Mouse (Mus musculus) lung, embryonic 14.5 days (tissue): ENCODE data around the gene Fut2. TPM values are rescaled to one million over a fixed set of nuclear protein-coding genes. Genes with fewer than 3 reads are reported as not detected.

Experiments
- ATAC-seq: fragments of 200-750 bp; cut with Nextera tagmentation; 2 replicates; pipeline ENCODE4 v1.8.0; 2017; ENCODE audit warnings: mild to moderate bottlenecking, moderate TSS enrichment, moderate library complexity; ENCODE audit not compliant: insufficient read depth
- DNase-seq: peaks from one replicate; pipeline ENCODE4 v3.0.0-alpha.2; 2015
- H3K27ac ChIP-seq: fragments of 300-500 bp; sonication (generic); 2 replicates; pipeline ENCODE4 v1.5.1; 2014; ENCODE audit warnings: low read depth, mild to moderate bottlenecking, moderate library complexity
- H3K27me3 ChIP-seq: fragments of 300-500 bp; sonication (generic); 2 replicates; pipeline ENCODE4 v1.6.1; 2014; ENCODE audit warnings: low read length, control low read depth; ENCODE audit not compliant: insufficient read depth
- H3K36me3 ChIP-seq: fragments of 300-500 bp; sonication (generic); 2 replicates; pipeline ENCODE4 v1.6.1; 2014; ENCODE audit warnings: control low read depth; ENCODE audit not compliant: insufficient read depth
- H3K4me1 ChIP-seq: fragments of 300-500 bp; sonication (generic); 2 replicates; pipeline ENCODE4 v1.6.1; 2014; ENCODE audit warnings: antibody characterized with exemption, control low read depth; ENCODE audit not compliant: insufficient read depth
- H3K4me2 ChIP-seq: fragments of 300-500 bp; sonication (generic); 2 replicates; pipeline ENCODE4 v1.6.1; 2014; ENCODE audit warnings: mild to moderate bottlenecking
- H3K4me3 ChIP-seq: fragments of 300-500 bp; sonication (generic); 2 replicates; pipeline ENCODE4 v1.5.1; 2014; ENCODE audit warnings: low read depth, low read length
- H3K9ac ChIP-seq: fragments of 300-500 bp; sonication (generic); 2 replicates; pipeline ENCODE4 v1.6.1; 2014
- H3K9me3 ChIP-seq: fragments of 300-500 bp; sonication (generic); 2 replicates; pipeline ENCODE4 v1.6.1; 2016; ENCODE audit warnings: low read depth, low read length, control low read depth
- CTCF ChIP-seq: IDR thresholded peaks from 2 replicates; pipeline ENCODE4 v1.5.1; 2016; ENCODE audit warnings: antibody characterized with exemption, low read depth
- WGBS: fragments of 180-500 bp; shearing (Covaris S2); extraction: QIAGEN DNeasy Blood & Tissue Kit; methylation state at CpG from one replicate; pipeline ENCODE4 v1.1.7; 2014; 5-methylcytosine and 5-hydroxymethylcytosine counted together
- polyA plus RNA-seq: library from polyadenylated mRNA; unstranded; fragments of >200 nt; fragmentation: Nextera tagmentation; extraction: Ambion mirVana; gene quantifications from 2 replicates; pipeline ENCODE4 v1.2.1, GENCODE M21; 2014

Gene Fut2
- polyA plus RNA-seq, 1 experiment from 2014 or later = 0.75 TPM

- H3K9me3 ChIP-seq = no peaks in the 10 kb centered on the region
- ATAC-seq = no peak
- H3K27ac ChIP-seq = no peak within 1 kb of the TSS
- WGBS = 72% methylated on average over 7 of the region's 7 CpGs
- no peak within 1 kb of the TSS for H3K4me2 ChIP-seq
- peaks cover 7% of the 10 kb centered on the region; the same call in 1 of the 2 replicates for H3K4me1 ChIP-seq
- DNase-seq = no peak
- H3K9ac ChIP-seq = no peak within 1 kb of the TSS; the same call in 1 of the 2 replicates
- no peaks in the 10 kb centered on the region for H3K27me3 ChIP-seq
- no peak within 1 kb of the TSS for H3K4me3 ChIP-seq
- no peak for TF ChIP-seq CTCF
- H3K36me3 ChIP-seq = no peaks in the 10 kb centered on the region
Observed at GRCm38 (mm10) chr7:45683396-45684050, 17.3 kb upstream of the Fut2 start, which contains the start of gene Ntn5. Ntn5 (plus strand) TSS chr7:45684022.

GRCm38 (mm10) chr7:45682144-45683126 lies 16.2 kb upstream of the Fut2 start:
- WGBS = 28% methylated on average over 14 of the region's 14 CpGs
- no peak overlapping the region for H3K4me3 ChIP-seq

GRCm38 (mm10) chr7:45681046-45681736 lies 15.0 kb upstream of the Fut2 start:
- Histone ChIP-seq H3K9me3 (no peaks in the 10 kb centered on the region), H3K36me3 (no peaks in the 10 kb centered on the region), H3K4me1 (peaks cover 7% of the 10 kb centered on the region; the same call in 1 of the 2 replicates), H3K27me3 (no peaks in the 10 kb centered on the region), H3K27ac (no peak overlapping the region), H3K9ac (no peak overlapping the region), H3K4me2 (no peak overlapping the region), H3K4me3 (no peak overlapping the region)
- ATAC-seq (no peak), DNase-seq (no peak)
- WGBS = 72% methylated on average over 8 of the region's 8 CpGs
- no peak for TF ChIP-seq CTCF

More at GRCm38 (mm10) chr7:45682144-45683126, 16.2 kb upstream of the Fut2 start:
- H3K9ac ChIP-seq = 0 out of 2 replicates have a peak overlapping the region, but pooled peaks have one; percentile 25
- peak overlapping the region; percentile 56; the same call in 1 of the 2 replicates for H3K27ac ChIP-seq
- TF ChIP-seq CTCF = peak; percentile 98
- no peaks in the 10 kb centered on the region for H3K27me3 ChIP-seq
- peak overlapping the region; percentile 46 for H3K4me2 ChIP-seq
- H3K9me3 ChIP-seq = no peaks in the 10 kb centered on the region
- H3K4me1 ChIP-seq = peaks cover 7% of the 10 kb centered on the region; the same call in 1 of the 2 replicates
- DNase-seq (peak; percentile 97), ATAC-seq (peak; percentile 80)
- no peaks in the 10 kb centered on the region for H3K36me3 ChIP-seq

- no peak for ATAC-seq
- Histone ChIP-seq H3K4me2 (no peak overlapping the region), H3K27ac (no peak overlapping the region), H3K27me3 (no peaks in the 10 kb centered on the region), H3K9me3 (no peaks in the 10 kb centered on the region), H3K4me3 (no peak overlapping the region), H3K4me1 (peaks cover 7% of the 10 kb centered on the region; the same call in 1 of the 2 replicates), H3K9ac (no peak overlapping the region), H3K36me3 (no peaks in the 10 kb centered on the region)
- WGBS = 67% methylated on average over 14 of the region's 14 CpGs
- DNase-seq = peak; percentile 55
- no peak for TF ChIP-seq CTCF
Observed at GRCm38 (mm10) chr7:45679966-45680621, 13.9 kb upstream of the Fut2 start.

- Histone ChIP-seq H3K9ac (no peak overlapping the region), H3K27me3 (no peaks in the 10 kb centered on the region), H3K36me3 (no peaks in the 10 kb centered on the region), H3K4me3 (no peak overlapping the region), H3K4me1 (peaks cover 7% of the 10 kb centered on the region; the same call in 1 of the 2 replicates), H3K9me3 (no peaks in the 10 kb centered on the region), H3K4me2 (no peak overlapping the region), H3K27ac (no peak overlapping the region)
- ATAC-seq (no peak), DNase-seq (no peak)
- WGBS = 88% methylated on average over 14 of the region's 14 CpGs
- TF ChIP-seq CTCF = no peak
Observed at GRCm38 (mm10) chr7:45678513-45678912, 12.3 kb upstream of the Fut2 start.

GRCm38 (mm10) chr7:45677627-45678295 lies 11.6 kb upstream of the Fut2 start:
- 60% methylated on average over 7 of the region's 7 CpGs for WGBS
- no peaks in the 10 kb centered on the region for H3K36me3 ChIP-seq
- H3K9ac ChIP-seq = no peak overlapping the region
- H3K27me3 ChIP-seq = no peaks in the 10 kb centered on the region
- H3K4me1 ChIP-seq = peaks cover 6% of the 10 kb centered on the region; the same call in 1 of the 2 replicates
- H3K4me2 ChIP-seq = no peak overlapping the region
- no peak for TF ChIP-seq CTCF
- ATAC-seq = no peak
- no peak overlapping the region for H3K27ac ChIP-seq
- no peaks in the 10 kb centered on the region for H3K9me3 ChIP-seq
- H3K4me3 ChIP-seq = no peak overlapping the region
- no peak for DNase-seq
